25 mouse cellular contexts compared by ENCODE assay signal in the genomic region with DNA sequence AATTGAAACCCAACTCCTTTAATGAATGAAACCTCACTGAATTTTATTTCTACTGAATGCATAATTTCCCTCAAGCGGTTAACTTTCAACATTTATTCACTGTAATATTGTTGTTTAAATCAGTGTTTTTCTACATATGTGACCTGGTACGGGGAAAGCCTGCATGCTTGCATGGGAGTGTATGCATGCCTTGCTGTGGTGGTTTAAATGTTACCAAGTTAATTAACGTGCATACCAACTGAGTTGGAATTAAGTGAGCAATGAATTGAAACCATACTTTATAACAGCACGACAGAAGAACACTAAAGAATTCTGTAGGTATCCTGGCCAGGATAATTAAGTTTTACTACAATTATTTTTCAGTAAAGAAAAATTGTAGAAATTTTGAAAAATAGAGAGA.
"Had no signal": no experiment of that assay in that cellular context is flagged by ENCODE, and none has a peak within 500 bp of the region (broad histone marks: within the 10 kb centered on the region; RNA-seq: fewer than 3 reads in every experiment).

No protein-coding gene starts in this region.

- H3K9ac ChIP-seq: kidney, embryonic 15.5 days; limb, embryonic 12.5 days; limb, embryonic 15.5 days; liver, embryonic 14.5 days; lung, embryonic 15.5 days; midbrain, embryonic 13.5 days; neural tube, embryonic 13.5 days had no signal

- H3K4me2 ChIP-seq: kidney, embryonic 15.5 days; limb, embryonic 12.5 days; limb, embryonic 15.5 days; liver, embryonic 11.5 days; lung, embryonic 15.5 days; midbrain, embryonic 13.5 days; neural tube, embryonic 13.5 days had no signal

- DNase-seq: kidney, adult 8-10 months; kidney, postnatal 10 days; kidney, postnatal 36 days; layer of hippocampus, adult 9-11 months; left cerebral cortex, postnatal 4 days; lung, adult 18-20 months; lung, postnatal 10 days; lung, postnatal 36 days; right cerebral cortex, adult 18-20 months; right cerebral cortex, postnatal 14 days; right cerebral cortex, postnatal 4 days; thymus, postnatal 25 days had no signal

- H3K27ac ChIP-seq: kidney, embryonic 15.5 days; limb, embryonic 12.5 days; limb, embryonic 15.5 days; liver, embryonic 14.5 days; lung, embryonic 15.5 days; midbrain, embryonic 10.5 days; midbrain, embryonic 13.5 days; neural tube, embryonic 13.5 days; stomach, postnatal 0 days had no signal

- ATAC-seq: midbrain, embryonic 13.5 days; midbrain, embryonic 16.5 days had no signal

- H3K9me3 ChIP-seq: kidney, embryonic 15.5 days; limb, embryonic 12.5 days; limb, embryonic 15.5 days; lung, embryonic 15.5 days; megakaryocyte, embryonic 14.5 days; midbrain, embryonic 10.5 days; midbrain, embryonic 13.5 days; neural tube, embryonic 13.5 days had no signal

- H3K4me1 ChIP-seq: kidney, embryonic 15.5 days; limb, embryonic 12.5 days; limb, embryonic 15.5 days; lung, embryonic 15.5 days; megakaryocyte, embryonic 14.5 days; midbrain, embryonic 10.5 days; midbrain, embryonic 13.5 days; neural tube, embryonic 13.5 days had no signal

- H3K36me3 ChIP-seq: kidney, embryonic 15.5 days; limb, embryonic 12.5 days; limb, embryonic 15.5 days; lung, embryonic 15.5 days; midbrain, embryonic 10.5 days; midbrain, embryonic 13.5 days; neural tube, embryonic 13.5 days had no signal

- H3K4me3 ChIP-seq: kidney, embryonic 15.5 days; limb, embryonic 12.5 days; limb, embryonic 15.5 days; lung, embryonic 15.5 days; megakaryocyte, embryonic 14.5 days; midbrain, embryonic 10.5 days; midbrain, embryonic 13.5 days; myocyte; neural tube, embryonic 13.5 days had no signal

- H3K27me3 ChIP-seq: kidney, embryonic 15.5 days; limb, embryonic 12.5 days; limb, embryonic 15.5 days; lung, embryonic 15.5 days; megakaryocyte, embryonic 14.5 days; midbrain, embryonic 13.5 days; neural tube, embryonic 13.5 days had no signal
